Mouse (Mus musculus): ENCODE measurements around the gene Urah.

Urah gene

GRCm38 (mm10) chr7:140874224-140874623 lies 39.4 kb downstream of the Urah start:
- DNase-seq (ENCODE audit: low read depth) = no peak

- DNase-seq (ENCODE audit: low read depth) = no peak
These were observed 42.5 kb downstream of the Urah start for GRCm38 (mm10) chr7:140877364-140877763.

GRCm38 (mm10) chr7:140879355-140879754 lies 44.5 kb downstream of the Urah start:
- DNase-seq (ENCODE audit: low read depth) = no peak

GRCm38 (mm10) chr7:140880419-140880818 lies 45.6 kb downstream of the Urah start:
- no peak for DNase-seq (ENCODE audit: low read depth)

- DNase-seq (ENCODE audit: low read depth) = no peak
These were observed 46.2 kb downstream of the Urah start for GRCm38 (mm10) chr7:140880865-140881515.

GRCm38 (mm10) chr7:140881696-140882468 lies 47.1 kb downstream of the Urah start, which contains the start of the genes Psmd13 and Sirt3:
Psmd13 (plus strand) TSS chr7:140881968.
Sirt3 (minus strand) TSS chr7:140882309.
- DNase-seq (ENCODE audit: low read depth) = peak; percentile 91

GRCm38 (mm10) chr7:140882469-140882803 lies 47.6 kb downstream of the Urah start:
- DNase-seq (ENCODE audit: low read depth) = no peak
